Mouse (Mus musculus): ENCODE measurements at regions not wholly inside any gene's neighbourhood (a gene's known extent, or its start where the extent isn't known, plus 50 kb on each side); places are given as distances from the start of the nearest gene placed in this dataset.

GRCm38 (mm10) chr1:40907813-40908212 is 102.4 kb downstream of the Tmem182 start:
- TF ChIP-seq POLR2A (IDR thresholded peaks at IDR 0.05; ENCODE audit: low read depth, low read length) (no peak), CTCF (conservative IDR thresholded peaks at IDR 0.05; ENCODE audit: insufficient read depth, insufficient read length, low read depth, low read length) (no peak)
